Mouse (Mus musculus): ENCODE results near the gene Amot. TPM values are rescaled to one million over a fixed set of nuclear protein-coding genes. Genes with fewer than 3 reads are reported as not detected.

The Amot gene
- polyA plus RNA-seq, 1 experiment: 11.0 TPM

DNA sequence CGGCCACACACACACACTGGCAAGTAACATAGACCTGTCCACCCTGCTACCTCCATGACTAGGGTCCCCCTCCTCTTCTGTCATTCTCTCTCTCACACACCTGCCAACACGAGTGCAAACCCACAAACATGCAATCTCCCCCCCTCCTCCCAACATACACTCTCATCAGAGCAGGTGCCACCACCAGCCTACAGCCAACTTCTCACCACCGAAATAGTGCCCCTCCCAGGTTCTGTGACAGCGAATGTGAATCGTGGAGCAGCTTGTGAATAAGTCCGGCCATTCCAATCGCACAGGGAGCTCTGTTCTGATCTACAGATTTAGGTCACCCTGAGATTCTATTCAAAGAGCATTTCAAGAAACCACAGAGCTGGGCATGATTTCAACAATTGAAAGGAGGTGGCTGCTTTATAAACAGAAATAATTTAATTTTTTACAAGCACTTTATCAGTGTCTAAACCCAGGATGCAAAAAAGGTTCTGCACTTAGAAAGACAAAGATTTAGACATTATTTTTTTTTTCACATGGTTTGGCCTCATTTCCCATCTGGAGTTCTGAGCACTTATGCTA lies 21.4 kb downstream of the Amot start:
- TF ChIP-seq CTCF (IDR thresholded peaks at IDR 0.05; ENCODE audit: insufficient read depth, low read length) (no peak), POLR2A (IDR thresholded peaks at IDR 0.05; ENCODE audit: borderline replicate concordance, extremely low read depth, low read depth, low read length) (no peak)
- WGBS: 63% methylated on average over 7 of the region's 7 CpGs
- no peaks in the 10 kb centered on the region; the same call in 1 of the 2 replicates for H3K4me1 ChIP-seq (ENCODE audit: control insufficient read depth, insufficient read depth, low read length)
- DNase-seq: no peak
- H3K4me3 ChIP-seq (replicated peaks; ENCODE audit: extremely low read depth, low read depth, low read length): no peak overlapping the region

DNA sequence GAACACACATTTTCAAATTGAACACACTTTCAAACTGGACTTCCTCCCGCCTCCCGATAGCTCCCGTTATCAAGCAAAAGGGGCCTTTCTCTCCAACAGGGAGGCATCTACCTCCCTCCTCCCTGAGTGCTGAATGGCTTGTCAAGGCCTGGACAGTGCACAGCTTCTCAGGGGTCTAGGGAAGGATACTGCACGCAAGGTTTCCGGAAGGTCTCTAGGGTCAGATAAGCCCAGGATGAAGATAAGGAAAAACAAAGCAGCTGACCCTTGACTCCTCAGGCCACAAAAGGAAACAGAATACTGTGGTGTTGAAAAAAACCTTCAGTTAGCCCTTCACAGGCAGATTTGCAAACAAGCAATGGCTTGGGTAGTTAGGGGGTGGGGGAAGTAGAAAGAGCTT lies 22.6 kb downstream of the Amot start:
- no peaks in the 10 kb centered on the region; the same call in 1 of the 2 replicates for H3K4me1 ChIP-seq (ENCODE audit: control insufficient read depth, insufficient read depth, low read length)
- H3K4me3 ChIP-seq (replicated peaks; ENCODE audit: extremely low read depth, low read depth, low read length): no peak overlapping the region
- TF ChIP-seq POLR2A (IDR thresholded peaks at IDR 0.05; ENCODE audit: borderline replicate concordance, extremely low read depth, low read depth, low read length): no peak
- TF ChIP-seq CTCF (IDR thresholded peaks at IDR 0.05; ENCODE audit: insufficient read depth, low read length): no peak
- DNase-seq: no peak
- 69% methylated on average over 5 of the region's 5 CpGs for WGBS

DNA sequence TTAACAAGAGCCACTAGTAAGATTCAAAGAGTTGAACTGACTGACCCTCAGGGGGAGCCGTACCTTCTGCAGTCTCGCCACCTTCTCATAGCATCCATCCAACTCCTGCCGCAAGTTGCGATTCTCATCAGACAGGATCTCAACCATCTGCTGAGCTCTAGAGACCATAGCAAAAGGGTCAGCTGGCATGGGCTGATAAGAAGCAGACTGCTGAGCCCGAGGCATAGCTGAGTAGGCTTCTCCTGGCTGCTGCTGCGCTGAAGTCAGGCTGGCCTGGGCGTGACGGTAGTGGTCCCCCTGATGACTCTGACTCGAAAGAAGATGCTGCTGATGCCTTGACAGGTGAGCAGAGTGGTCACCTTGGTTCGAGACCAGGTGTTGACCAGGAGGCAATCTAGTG lies 25.0 kb downstream of the Amot start:
- TF ChIP-seq POLR2A (IDR thresholded peaks at IDR 0.05; ENCODE audit: borderline replicate concordance, extremely low read depth, low read depth, low read length) (no peak), CTCF (IDR thresholded peaks at IDR 0.05; ENCODE audit: insufficient read depth, low read length) (no peak)
- no peaks in the 10 kb centered on the region; the same call in 1 of the 2 replicates for H3K4me1 ChIP-seq (ENCODE audit: control insufficient read depth, insufficient read depth, low read length)
- WGBS: 83% methylated on average over 10 of the region's 10 CpGs

DNA sequence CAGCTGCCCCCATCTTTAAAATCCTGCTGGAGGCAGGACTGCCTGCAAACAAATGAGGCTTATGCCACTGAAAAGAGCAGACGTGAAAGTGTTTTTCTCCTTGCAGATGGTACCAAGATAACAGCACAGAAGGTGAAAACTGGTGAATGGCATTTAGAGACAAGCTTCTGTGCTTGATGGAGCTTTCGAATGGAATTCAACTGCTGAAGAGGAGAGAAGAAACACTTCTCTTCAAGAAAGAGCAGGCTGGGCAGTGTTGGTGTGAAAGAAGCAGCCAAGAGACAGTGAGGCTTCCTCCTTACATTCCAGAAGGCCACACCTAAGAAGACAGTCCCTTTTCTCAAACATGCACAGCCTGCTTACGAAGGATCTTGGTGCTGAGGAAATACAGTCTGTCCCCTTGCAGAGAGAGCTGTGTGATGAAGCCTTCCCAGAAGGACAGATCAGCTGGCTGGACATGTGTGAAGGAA lies 27.2 kb downstream of the Amot start:
- DNase-seq: no peak
- no peaks in the 10 kb centered on the region for H3K4me1 ChIP-seq (ENCODE audit: control insufficient read depth, insufficient read depth, low read length)
- WGBS: 67% methylated on average over 3 of the region's 3 CpGs
- no peak for TF ChIP-seq POLR2A (IDR thresholded peaks at IDR 0.05; ENCODE audit: borderline replicate concordance, extremely low read depth, low read depth, low read length)
- no peak for TF ChIP-seq CTCF (IDR thresholded peaks at IDR 0.05; ENCODE audit: insufficient read depth, low read length)
- no peak overlapping the region for H3K4me3 ChIP-seq (replicated peaks; ENCODE audit: extremely low read depth, low read depth, low read length)

More for the DNA sequence above, 25.0 kb downstream of the Amot start:
- no peak for DNase-seq
- no peak overlapping the region for H3K4me3 ChIP-seq (replicated peaks; ENCODE audit: extremely low read depth, low read depth, low read length)

DNA sequence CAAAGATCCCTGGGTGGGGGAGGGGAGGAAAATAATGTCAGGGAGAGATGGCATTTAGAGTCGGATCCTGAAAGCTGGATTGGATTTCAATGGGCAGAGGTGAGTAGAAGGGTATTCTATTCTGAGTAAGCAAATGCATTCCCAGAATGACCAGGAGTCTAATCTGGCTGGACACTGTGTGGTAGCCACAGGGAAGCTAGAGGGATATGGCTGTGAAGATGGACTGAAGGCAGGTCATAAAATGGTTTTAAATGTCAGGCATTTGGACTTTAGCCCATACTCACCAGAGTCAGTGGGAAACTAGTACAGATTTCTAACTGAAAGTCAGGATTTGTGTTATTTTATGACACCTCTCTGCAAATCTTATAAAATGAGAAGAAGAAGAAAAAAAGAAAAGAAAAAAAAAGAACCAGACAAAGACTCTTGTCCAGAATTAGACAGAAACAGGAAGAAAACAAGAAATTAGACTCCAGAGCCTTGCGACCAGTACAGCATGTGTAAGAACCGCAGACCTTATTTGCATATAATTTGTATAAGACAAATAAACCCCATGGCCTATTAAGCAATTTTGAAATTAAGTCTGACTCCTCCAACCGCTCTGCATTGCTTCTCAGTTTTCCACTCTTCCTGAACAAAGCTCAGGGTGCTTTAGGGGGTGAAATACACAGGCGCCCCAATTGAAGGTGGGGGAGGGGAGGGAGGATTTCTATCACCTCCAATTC lies 27.8 kb downstream of the Amot start:
- no peaks in the 10 kb centered on the region for H3K4me1 ChIP-seq (ENCODE audit: control insufficient read depth, insufficient read depth, low read length)
- DNase-seq: no peak
- TF ChIP-seq CTCF (IDR thresholded peaks at IDR 0.05; ENCODE audit: insufficient read depth, low read length) (no peak), POLR2A (IDR thresholded peaks at IDR 0.05; ENCODE audit: borderline replicate concordance, extremely low read depth, low read depth, low read length) (no peak)
- WGBS: 79% methylated on average over 5 of the region's 5 CpGs
- H3K4me3 ChIP-seq (replicated peaks; ENCODE audit: extremely low read depth, low read depth, low read length): no peak overlapping the region

DNA sequence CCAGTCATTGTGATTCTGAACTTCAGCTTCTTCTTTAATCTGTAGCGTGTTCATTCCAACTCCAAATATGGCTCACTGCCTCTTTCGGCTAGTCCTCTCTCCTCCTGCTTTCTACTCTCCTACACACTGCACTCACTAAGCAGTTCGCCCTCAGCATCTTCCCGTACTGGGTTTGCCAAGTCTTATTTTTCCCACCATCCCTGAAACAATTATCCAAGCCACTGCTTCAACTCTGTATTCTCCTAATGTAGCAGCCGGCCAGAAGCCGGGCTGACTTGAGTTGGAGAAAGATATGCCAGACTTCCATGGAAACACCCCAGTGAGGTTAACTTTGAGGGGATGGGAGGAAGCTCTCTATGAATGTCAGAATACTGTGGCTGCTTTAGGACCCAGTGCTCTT lies 36.7 kb downstream of the Amot start:
- Histone ChIP-seq H3K4me3 (replicated peaks; ENCODE audit: extremely low read depth, low read depth, low read length) (no peak overlapping the region), H3K4me1 (ENCODE audit: control insufficient read depth, insufficient read depth, low read length) (no peaks in the 10 kb centered on the region)
- 91% methylated on average over 6 of the region's 6 CpGs for WGBS
- no peak for TF ChIP-seq CTCF (IDR thresholded peaks at IDR 0.05; ENCODE audit: insufficient read depth, low read length)
- TF ChIP-seq POLR2A (IDR thresholded peaks at IDR 0.05; ENCODE audit: borderline replicate concordance, extremely low read depth, low read depth, low read length): no peak
- DNase-seq: no peak

DNA sequence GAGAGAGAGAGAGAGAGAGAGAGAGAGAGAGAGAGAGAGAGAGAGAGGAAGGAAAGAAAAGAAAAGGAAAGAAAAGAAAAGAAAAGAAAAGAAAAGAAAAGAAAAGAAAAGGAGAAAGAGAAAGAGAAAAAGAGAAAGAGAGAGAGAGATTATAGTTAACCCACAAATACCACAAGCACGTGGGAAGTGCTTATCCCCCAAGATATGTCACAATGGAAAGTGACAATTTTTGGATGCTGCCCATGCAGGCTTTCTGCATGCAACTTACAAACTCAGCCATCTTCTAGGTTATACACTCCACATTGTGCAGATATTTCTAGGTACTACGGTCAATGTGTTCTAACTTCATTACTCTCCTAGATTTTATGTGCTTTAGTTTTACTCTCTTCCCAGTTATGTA lies 41.5 kb downstream of the Amot start:
- DNase-seq: no peak
- no peaks in the 10 kb centered on the region for H3K4me1 ChIP-seq (ENCODE audit: control insufficient read depth, insufficient read depth, low read length)
- no peak overlapping the region for H3K4me3 ChIP-seq (replicated peaks; ENCODE audit: extremely low read depth, low read depth, low read length)
- TF ChIP-seq POLR2A (IDR thresholded peaks at IDR 0.05; ENCODE audit: borderline replicate concordance, extremely low read depth, low read depth, low read length) (no peak), CTCF (IDR thresholded peaks at IDR 0.05; ENCODE audit: insufficient read depth, low read length) (no peak)
- WGBS: 70% methylated on average over 2 of the region's 2 CpGs

DNA sequence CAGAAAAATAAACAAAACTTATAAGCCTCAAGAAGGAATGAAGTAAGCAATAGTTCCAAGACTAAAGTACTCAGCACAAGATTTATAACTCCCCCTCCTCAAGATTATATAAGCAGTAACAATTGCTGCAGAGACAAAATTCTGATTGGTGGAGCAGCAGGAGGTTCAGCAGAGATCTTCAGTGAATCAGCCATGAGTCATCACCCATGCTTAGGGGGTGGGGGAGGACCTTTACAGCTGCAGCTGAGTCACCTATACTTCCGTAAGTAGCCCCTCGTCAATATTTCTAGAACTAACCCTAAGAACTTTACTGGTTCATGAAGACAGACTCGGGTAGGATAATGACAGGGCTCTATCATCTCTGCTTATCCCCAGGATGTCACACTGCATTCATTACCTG lies 43.6 kb downstream of the Amot start:
- H3K4me3 ChIP-seq (replicated peaks; ENCODE audit: extremely low read depth, low read depth, low read length): no peak overlapping the region
- TF ChIP-seq POLR2A (IDR thresholded peaks at IDR 0.05; ENCODE audit: borderline replicate concordance, extremely low read depth, low read depth, low read length) (no peak), CTCF (IDR thresholded peaks at IDR 0.05; ENCODE audit: insufficient read depth, low read length) (no peak)
- no peak for DNase-seq
- H3K4me1 ChIP-seq (ENCODE audit: control insufficient read depth, insufficient read depth, low read length): no peaks in the 10 kb centered on the region
- WGBS: 78% methylated on average over 3 of the region's 3 CpGs

DNA sequence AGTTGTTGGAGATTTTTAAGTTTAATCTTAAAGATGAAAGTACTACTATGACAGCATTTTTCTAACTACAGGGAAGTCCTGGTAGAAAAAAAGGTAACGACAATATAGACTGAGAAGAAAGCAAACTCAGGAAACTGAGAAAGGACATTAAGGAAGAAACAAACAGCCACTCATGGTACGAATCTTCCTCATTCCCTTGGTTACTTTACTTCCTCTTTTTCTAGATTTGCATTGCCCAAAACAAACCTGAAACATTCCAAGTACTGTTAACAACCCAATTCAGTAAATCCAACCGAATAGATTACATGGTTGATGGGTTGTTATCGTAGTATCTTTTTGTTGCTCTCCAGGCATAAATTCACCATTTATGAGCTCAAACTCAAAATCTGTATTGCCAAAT lies 48.7 kb downstream of the Amot start:
- 70% methylated on average over 4 of the region's 4 CpGs for WGBS

DNA sequence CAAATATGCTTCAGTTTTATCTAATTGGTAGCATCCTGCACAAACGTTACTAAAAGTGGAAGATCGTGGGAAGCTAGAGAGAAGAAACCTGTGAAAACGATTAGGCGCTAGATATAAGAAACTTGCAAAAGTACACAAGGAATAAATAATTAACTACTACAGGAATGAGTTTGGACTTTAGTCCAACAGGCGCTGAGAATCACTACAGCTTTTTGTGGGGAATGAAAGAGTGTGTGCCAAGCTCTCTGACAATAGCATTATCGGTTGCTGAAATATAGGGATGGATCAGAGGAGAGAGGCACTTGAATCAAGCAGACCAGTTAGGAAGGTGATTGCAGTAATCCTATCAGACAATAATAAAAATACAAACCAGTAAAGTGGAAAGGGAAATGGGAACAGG lies 49.4 kb downstream of the Amot start:
- no peak for DNase-seq
- TF ChIP-seq POLR2A (IDR thresholded peaks at IDR 0.05; ENCODE audit: borderline replicate concordance, extremely low read depth, low read depth, low read length): no peak
- no peak for TF ChIP-seq CTCF (IDR thresholded peaks at IDR 0.05; ENCODE audit: insufficient read depth, low read length)
- 86% methylated on average over 6 of the region's 6 CpGs for WGBS
- no peaks in the 10 kb centered on the region for H3K4me1 ChIP-seq (ENCODE audit: control insufficient read depth, insufficient read depth, low read length)
- H3K4me3 ChIP-seq (replicated peaks; ENCODE audit: extremely low read depth, low read depth, low read length): no peak overlapping the region

More for the DNA sequence above, 48.7 kb downstream of the Amot start:
- no peak overlapping the region for H3K4me3 ChIP-seq (replicated peaks; ENCODE audit: extremely low read depth, low read depth, low read length)
- no peaks in the 10 kb centered on the region for H3K4me1 ChIP-seq (ENCODE audit: control insufficient read depth, insufficient read depth, low read length)
- no peak for DNase-seq
- TF ChIP-seq CTCF (IDR thresholded peaks at IDR 0.05; ENCODE audit: insufficient read depth, low read length): no peak
- no peak for TF ChIP-seq POLR2A (IDR thresholded peaks at IDR 0.05; ENCODE audit: borderline replicate concordance, extremely low read depth, low read depth, low read length)

All from lung, adult 2 months (tissue).